Mouse (Mus musculus) midbrain, embryonic 14.5 days (tissue): ENCODE measurements around the gene Pde9a. TPM values are rescaled to one million over a fixed set of nuclear protein-coding genes. Genes with fewer than 3 reads are reported as not detected.

ENCODE experiments used
- ATAC-seq: fragments of 200-750 bp; cut with Nextera tagmentation; 2 replicates; pipeline ENCODE4 v1.8.0; 2017; ENCODE audit warnings: moderate number of reproducible peaks, moderate library complexity; ENCODE audit not compliant: low FRiP score, low TSS enrichment
- DNase-seq: peaks from one replicate; pipeline ENCODE4 v3.0.0-alpha.2; 2015
- H3K27ac ChIP-seq: fragments of 300-500 bp; sonication (generic); replicated peaks from 2 replicates; pipeline ENCODE4 v1.5.1; 2014; ENCODE audit warnings: mild to moderate bottlenecking, low read depth, low read length, moderate library complexity
- H3K27me3 ChIP-seq: fragments of 300-500 bp; sonication (generic); 2 replicates; pipeline ENCODE4 v1.6.1; 2014; ENCODE audit warnings: low read length, control low read depth, mixed read lengths; ENCODE audit not compliant: control insufficient read depth, insufficient read depth
- H3K36me3 ChIP-seq: fragments of 300-500 bp; sonication (generic); 2 replicates; pipeline ENCODE4 v1.6.1; 2014; ENCODE audit warnings: low read length, control low read depth; ENCODE audit not compliant: control insufficient read depth, insufficient read depth
- H3K4me1 ChIP-seq: fragments of 300-500 bp; sonication (generic); 2 replicates; pipeline ENCODE4 v1.6.1; 2014; ENCODE audit warnings: mild to moderate bottlenecking, antibody characterized with exemption, low read length, control low read depth; ENCODE audit not compliant: control insufficient read depth, insufficient read depth
- H3K4me2 ChIP-seq: fragments of 300-500 bp; sonication (generic); 2 replicates; pipeline ENCODE4 v1.6.1; 2014; ENCODE audit warnings: mild to moderate bottlenecking, low read length, moderate library complexity
- H3K4me3 ChIP-seq: fragments of 300-500 bp; sonication (generic); replicated peaks from 2 replicates; pipeline ENCODE4 v1.5.1; 2014; ENCODE audit warnings: low read depth, low read length
- H3K9ac ChIP-seq: fragments of 300-500 bp; sonication (generic); replicated peaks from 2 replicates; pipeline ENCODE4 v1.6.1; 2014; ENCODE audit warnings: mild to moderate bottlenecking, low read length, moderate library complexity
- H3K9me3 ChIP-seq: fragments of 300-500 bp; sonication (generic); 2 replicates; pipeline ENCODE4 v1.6.1; 2016; ENCODE audit warnings: low read length, control low read depth, mixed read lengths; ENCODE audit not compliant: control insufficient read depth
- WGBS: fragments of 180-500 bp; shearing (Covaris S2); extraction: QIAGEN DNeasy Blood & Tissue Kit; methylation state at CpG from one replicate; pipeline ENCODE4 v1.1.7; 2014; 5-methylcytosine and 5-hydroxymethylcytosine counted together
- polyA plus RNA-seq: library from polyadenylated mRNA; unstranded; fragments of >200 nt; fragmentation: Nextera tagmentation; extraction: Ambion mirVana; gene quantifications from 2 replicates; pipeline ENCODE4 v1.2.1, GENCODE M21; 2014

Pde9a gene
- polyA plus RNA-seq, 1 experiment from 2014 or later = 36.5 TPM

DNA sequence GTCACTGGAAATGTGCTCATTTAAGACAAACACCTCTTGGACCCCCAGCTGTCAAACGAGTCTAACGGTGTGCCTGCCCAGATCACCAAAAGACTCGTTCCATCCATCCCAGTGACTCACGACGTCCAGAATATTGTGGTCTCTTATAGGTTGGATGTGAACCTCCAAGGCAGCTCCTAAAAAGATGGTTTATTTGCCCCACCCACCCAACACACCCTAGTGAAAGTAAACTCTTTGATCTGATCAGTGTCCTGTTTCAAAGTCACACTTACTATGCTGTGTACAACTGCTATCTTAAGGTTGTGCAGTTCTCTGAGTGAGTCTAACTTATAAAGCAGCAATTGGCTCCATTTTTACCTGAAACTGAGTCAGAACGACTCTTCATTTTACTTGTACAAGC lies 126.6 kb downstream of the Pde9a start:
- H3K9ac ChIP-seq = peak overlapping the region; percentile 45
- H3K4me2 ChIP-seq = peak overlapping the region; percentile 82
- H3K36me3 ChIP-seq = peaks cover 23% of the 10 kb centered on the region
- H3K4me3 ChIP-seq = peak overlapping the region; percentile 83
- no peak for ATAC-seq
- no peak for DNase-seq
- no peaks in the 10 kb centered on the region for H3K9me3 ChIP-seq
- no peaks in the 10 kb centered on the region for H3K27me3 ChIP-seq
- H3K27ac ChIP-seq = peak overlapping the region; percentile 85
- H3K4me1 ChIP-seq = peaks cover 5% of the 10 kb centered on the region
- 19% methylated on average over 6 of the region's 6 CpGs for WGBS

DNA sequence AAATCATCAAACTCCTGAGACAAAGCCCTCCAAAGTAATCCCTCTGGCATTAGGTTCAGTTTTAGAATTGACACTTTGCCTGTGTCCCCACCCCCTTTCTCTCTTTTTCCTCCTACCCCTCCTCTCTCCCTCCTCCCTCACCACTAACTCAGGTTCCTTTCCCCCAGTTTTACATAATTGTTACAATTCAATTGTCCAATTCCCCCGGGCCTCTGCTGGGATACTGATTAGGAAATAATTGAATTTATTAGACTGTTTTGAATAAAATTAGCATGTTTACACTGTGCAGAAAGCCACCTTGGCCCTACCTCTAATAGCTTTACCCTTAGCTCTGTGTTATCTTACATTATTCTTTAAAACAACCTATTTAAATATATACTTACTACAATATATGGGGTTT lies 128.7 kb downstream of the Pde9a start:
- no peaks in the 10 kb centered on the region for H3K9me3 ChIP-seq
- DNase-seq = peak; percentile 69
- no peak for ATAC-seq
- no peaks in the 10 kb centered on the region for H3K27me3 ChIP-seq
- 68% methylated on average over 1 of the region's 1 CpGs for WGBS
- no peak overlapping the region for H3K4me3 ChIP-seq
- no peak overlapping the region for H3K9ac ChIP-seq
- no peak overlapping the region for H3K4me2 ChIP-seq
- H3K36me3 ChIP-seq = peaks cover 3% of the 10 kb centered on the region
- H3K4me1 ChIP-seq = peaks cover 11% of the 10 kb centered on the region
- no peak overlapping the region for H3K27ac ChIP-seq

DNA sequence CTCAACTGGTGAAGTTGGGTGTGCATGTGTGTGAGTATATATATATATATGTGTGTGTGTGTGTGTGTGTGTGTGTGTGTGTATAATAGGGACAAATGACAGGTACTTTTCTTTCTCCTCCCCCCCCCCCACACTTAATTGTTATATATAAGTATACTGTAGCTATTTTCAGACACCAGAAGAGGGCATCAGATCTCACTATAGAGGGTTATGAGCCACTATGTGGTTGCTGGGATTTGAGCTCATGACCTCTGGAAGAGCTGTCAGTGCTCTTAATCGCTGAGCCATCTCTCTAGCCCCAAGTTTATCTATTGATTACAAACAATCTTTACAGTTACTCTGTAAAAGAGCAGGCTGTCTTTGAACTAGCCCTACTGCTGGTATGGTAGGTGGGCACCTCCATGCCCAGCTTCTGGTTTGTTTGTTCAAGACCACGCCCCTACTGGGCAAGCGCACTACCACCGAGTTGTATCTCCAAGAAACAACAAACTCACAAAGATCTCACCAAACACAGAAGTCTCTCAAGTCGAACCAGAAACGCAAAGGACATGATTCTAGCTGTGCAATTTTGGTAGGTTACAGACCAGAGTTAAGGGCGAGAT lies 133.4 kb downstream of the Pde9a start:
- Histone ChIP-seq H3K4me2 (peak overlapping the region; percentile 66), H3K9ac (peak overlapping the region; percentile 71; the same call in 1 of the 2 replicates), H3K4me1 (peaks cover 24% of the 10 kb centered on the region), H3K36me3 (peaks cover 10% of the 10 kb centered on the region), H3K9me3 (no peaks in the 10 kb centered on the region), H3K27ac (no peak overlapping the region), H3K27me3 (no peaks in the 10 kb centered on the region), H3K4me3 (peak overlapping the region; percentile 74)
- ATAC-seq = no peak; the same call in 1 of the 2 replicates
- DNase-seq = no peak
- 4% methylated on average over 7 of the region's 7 CpGs for WGBS

GRCm38 (mm10) chr17:31519946-31520838 lies 134.2 kb downstream of the Pde9a start, which contains the start of the genes Wdr4 and Ndufv3:
Wdr4 (minus strand) TSS chr17:31519980.
Ndufv3 (plus strand) TSS chr17:31520115.
- Histone ChIP-seq H3K9me3 (no peaks in the 10 kb centered on the region), H3K4me2 (peak within 1 kb of the TSS; percentile 66), H3K4me3 (peak within 1 kb of the TSS; percentile 74), H3K27me3 (no peaks in the 10 kb centered on the region), H3K27ac (peak within 1 kb of the TSS; percentile 74), H3K4me1 (peaks cover 24% of the 10 kb centered on the region), H3K36me3 (peaks cover 14% of the 10 kb centered on the region), H3K9ac (peak within 1 kb of the TSS; percentile 71)
- ATAC-seq = peak; percentile 97
- peak; percentile 100 for DNase-seq
- WGBS = under 1% methylated on average over 45 of the region's 45 CpGs

GRCm38 (mm10) chr17:31520895-31521294 lies 134.9 kb downstream of the Pde9a start:
- Histone ChIP-seq H3K36me3 (peaks cover 14% of the 10 kb centered on the region), H3K9me3 (no peaks in the 10 kb centered on the region), H3K27me3 (no peaks in the 10 kb centered on the region), H3K4me1 (peaks cover 24% of the 10 kb centered on the region), H3K4me3 (peak overlapping the region; percentile 74), H3K27ac (0 out of 2 replicates have a peak overlapping the region, but pooled peaks have one; percentile 74), H3K4me2 (peak overlapping the region; percentile 66), H3K9ac (peak overlapping the region; percentile 71; the same call in 1 of the 2 replicates)
- WGBS = 14% methylated on average over 3 of the region's 3 CpGs
- ATAC-seq (0 out of 2 replicates have a peak, but pooled peaks have one; percentile 9), DNase-seq (peak; percentile 75)

GRCm38 (mm10) chr17:31521948-31522347 lies 135.9 kb downstream of the Pde9a start:
- no peak for DNase-seq
- WGBS = 75% methylated on average over 6 of the region's 6 CpGs
- Histone ChIP-seq H3K4me2 (peak overlapping the region; percentile 66; the same call in 1 of the 2 replicates), H3K36me3 (peaks cover 18% of the 10 kb centered on the region), H3K4me3 (no peak overlapping the region), H3K27ac (no peak overlapping the region; the same call in 1 of the 2 replicates), H3K9me3 (no peaks in the 10 kb centered on the region), H3K9ac (no peak overlapping the region), H3K4me1 (peaks cover 24% of the 10 kb centered on the region), H3K27me3 (no peaks in the 10 kb centered on the region)
- ATAC-seq = no peak

DNA sequence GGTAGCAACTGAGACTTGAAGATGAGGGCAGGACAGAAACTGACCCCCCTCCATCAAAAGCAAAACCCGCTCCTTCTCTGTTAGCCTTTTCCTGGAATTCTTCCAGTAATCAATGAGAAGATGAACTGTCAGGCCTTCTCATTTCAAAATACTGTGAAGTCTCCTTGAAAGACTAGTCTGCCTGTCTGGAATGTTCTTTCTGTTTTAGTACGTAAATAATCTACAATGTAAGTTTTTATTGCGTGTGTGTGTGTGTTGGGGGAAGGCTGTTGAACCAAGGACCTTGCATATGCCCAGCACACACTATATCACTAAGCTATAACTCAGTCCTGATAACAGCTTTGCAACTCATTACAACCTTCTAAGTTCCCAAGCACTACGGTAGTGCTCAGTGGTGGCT lies 139.1 kb downstream of the Pde9a start:
- Histone ChIP-seq H3K9ac (no peak overlapping the region), H3K27me3 (no peaks in the 10 kb centered on the region), H3K36me3 (peaks cover 44% of the 10 kb centered on the region), H3K9me3 (no peaks in the 10 kb centered on the region), H3K4me3 (no peak overlapping the region), H3K4me2 (no peak overlapping the region), H3K4me1 (peaks cover 17% of the 10 kb centered on the region), H3K27ac (no peak overlapping the region)
- 98% methylated on average over 4 of the region's 4 CpGs for WGBS
- DNase-seq (no peak), ATAC-seq (no peak)

DNA sequence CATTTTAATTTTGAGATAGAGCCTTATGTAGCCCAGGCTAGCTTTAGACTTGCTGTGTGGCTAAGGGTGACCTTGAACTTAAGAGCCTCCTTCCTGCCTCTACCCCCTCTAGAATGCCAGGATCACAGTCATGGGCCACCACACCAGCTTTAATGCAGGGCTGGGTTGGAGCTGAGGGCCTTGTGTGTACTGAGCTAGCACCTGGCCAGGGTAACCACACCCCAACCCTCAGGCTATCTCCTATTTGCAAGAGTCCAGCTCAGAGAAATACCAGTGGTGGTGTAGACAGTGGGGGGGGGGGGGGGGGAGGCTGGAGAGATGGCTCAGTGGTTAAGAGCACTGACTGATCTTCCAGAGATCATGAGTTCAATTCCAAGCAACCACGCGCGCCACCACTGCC lies 139.8 kb downstream of the Pde9a start:
- H3K4me3 ChIP-seq = no peak overlapping the region
- no peak overlapping the region for H3K27ac ChIP-seq
- ATAC-seq (no peak), DNase-seq (no peak)
- H3K4me2 ChIP-seq = no peak overlapping the region
- no peaks in the 10 kb centered on the region for H3K9me3 ChIP-seq
- WGBS = 98% methylated on average over 3 of the region's 3 CpGs
- no peak overlapping the region for H3K9ac ChIP-seq
- peaks cover 12% of the 10 kb centered on the region for H3K4me1 ChIP-seq
- H3K36me3 ChIP-seq = peaks cover 47% of the 10 kb centered on the region
- H3K27me3 ChIP-seq = no peaks in the 10 kb centered on the region
